Mouse (Mus musculus) myocyte (in vitro differentiated cells): ENCODE data around the gene Acot11. TPM values are rescaled to one million over a fixed set of nuclear protein-coding genes. Genes with fewer than 3 reads are reported as not detected.

Source experiments
- H3K27me3 ChIP-seq: one replicate; pipeline ENCODE4 v1.6.1; 2011; ENCODE audit not compliant: control insufficient read depth, insufficient read depth, insufficient read length
- H3K36me3 ChIP-seq: one replicate; pipeline ENCODE4 v1.6.1; 2011; ENCODE audit not compliant: control insufficient read depth, insufficient read depth
- H3K4me2 ChIP-seq: one replicate; pipeline ENCODE4 v1.6.1; 2011; ENCODE audit warnings: low read depth, control low read depth
- H3K4me3 ChIP-seq: one replicate; pipeline ENCODE4 v1.5.1; 2011; ENCODE audit warnings: mild to moderate bottlenecking, control low read depth, moderate library complexity
- H3K79me2 ChIP-seq: one replicate; pipeline ENCODE4 v1.6.1; 2011; ENCODE audit not compliant: control insufficient read depth, insufficient read depth
- H3ac ChIP-seq: one replicate; pipeline ENCODE4 v1.6.1; 2011; ENCODE audit not compliant: control insufficient read depth, insufficient read length
- CEBPB ChIP-seq: IDR thresholded peaks from 2 replicates; pipeline ENCODE4 v1.6.1; 2011; ENCODE audit warnings: mild to moderate bottlenecking, moderate library complexity; ENCODE audit not compliant: poor library complexity, insufficient read depth, severe bottlenecking
- E2F4 ChIP-seq: IDR thresholded peaks from one replicate; pipeline ENCODE4 v1.6.1; 2011; ENCODE audit warnings: mild to moderate bottlenecking, control low read depth, moderate library complexity; ENCODE audit not compliant: insufficient read depth
- MAX ChIP-seq: IDR thresholded peaks from one replicate; pipeline ENCODE4 v1.6.1; 2011; ENCODE audit warnings: low read depth, mild to moderate bottlenecking, control low read depth
- MYOD1 ChIP-seq, 3 experiments: IDR thresholded peaks; one replicate each; pipeline ENCODE4 v1.6.1; 2011; ENCODE audit warnings: control low read depth in 2 of 3, low read depth in 2 of 3, mild to moderate bottlenecking in 2 of 3, moderate library complexity in 1 of 3; ENCODE audit not compliant: insufficient read length in 2 of 3, control insufficient read depth in 1 of 3
- MYOG ChIP-seq, 3 experiments: IDR thresholded peaks; one replicate each; pipeline ENCODE4 v1.6.1; 2011; ENCODE audit warnings: control low read depth in 2 of 3, low read depth in 2 of 3, mild to moderate bottlenecking in 2 of 3; ENCODE audit not compliant: insufficient read length in 2 of 3, control insufficient read depth in 1 of 3, insufficient read depth in 1 of 3
- POLR2A ChIP-seq: IDR thresholded peaks from one replicate; pipeline ENCODE4 v1.6.1; 2011; ENCODE audit warnings: low read depth, mild to moderate bottlenecking, control low read depth, moderate library complexity; ENCODE audit not compliant: insufficient read length
- REST ChIP-seq: IDR thresholded peaks from one replicate; pipeline ENCODE4 v1.6.1; 2011; ENCODE audit warnings: mild to moderate bottlenecking, control low read depth, moderate library complexity; ENCODE audit not compliant: insufficient read depth, insufficient read length
- SRF ChIP-seq: IDR thresholded peaks from one replicate; pipeline ENCODE4 v1.6.1; 2011; ENCODE audit warnings: low read depth; ENCODE audit not compliant: control insufficient read depth, insufficient read length
- TCF3 ChIP-seq: IDR thresholded peaks from one replicate; pipeline ENCODE4 v1.6.1; 2011; ENCODE audit warnings: low read depth, control low read depth; ENCODE audit not compliant: insufficient read length
- polyA plus RNA-seq: library from polyadenylated mRNA; unstranded; fragments of >200 nt; fragmentation: generic; extraction: Trizol; gene quantifications from one replicate; pipeline ENCODE4 v1.2.1, GENCODE M21; 2012; ENCODE audit warnings: missing spikeins

The Acot11 gene
- polyA plus RNA-seq, 1 experiment, result 1.9 TPM

DNA sequence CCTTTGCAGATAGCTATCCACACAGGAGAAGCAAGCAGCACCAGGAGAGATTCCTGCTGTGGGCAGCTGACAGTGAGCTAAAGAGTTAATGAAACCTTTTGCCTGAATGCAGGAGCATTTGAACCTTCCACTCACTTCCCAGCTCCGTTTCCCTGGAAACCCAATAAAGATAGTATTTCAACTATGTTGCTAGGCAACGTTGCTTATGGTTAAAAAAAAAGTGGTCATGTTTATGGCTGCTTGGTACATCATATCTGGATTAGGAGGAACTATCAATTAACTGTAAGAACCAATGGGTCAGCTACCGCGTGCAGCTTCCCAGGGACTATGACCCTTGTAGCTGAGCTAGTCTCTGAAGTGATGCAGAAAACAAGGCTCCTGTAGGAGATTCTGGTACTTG, 104.0 kb downstream of the Acot11 start:
- H3K36me3 ChIP-seq, result no peaks in the 10 kb centered on the region
- peaks cover 51% of the 10 kb centered on the region for H3K27me3 ChIP-seq
- no peak for TF ChIP-seq MAX
- no peak for TF ChIP-seq MYOG (IDR thresholded peaks at IDR 0.05; ENCODE audit: control insufficient read depth in 1 of 3, insufficient read depth in 1 of 3, insufficient read length in 2 of 3, low read depth in 2 of 3)
- no peak overlapping the region for H3K4me2 ChIP-seq
- no peaks in the 10 kb centered on the region for H3K79me2 ChIP-seq
- no peak overlapping the region for H3K4me3 ChIP-seq
- no peak overlapping the region for H3ac ChIP-seq

DNA sequence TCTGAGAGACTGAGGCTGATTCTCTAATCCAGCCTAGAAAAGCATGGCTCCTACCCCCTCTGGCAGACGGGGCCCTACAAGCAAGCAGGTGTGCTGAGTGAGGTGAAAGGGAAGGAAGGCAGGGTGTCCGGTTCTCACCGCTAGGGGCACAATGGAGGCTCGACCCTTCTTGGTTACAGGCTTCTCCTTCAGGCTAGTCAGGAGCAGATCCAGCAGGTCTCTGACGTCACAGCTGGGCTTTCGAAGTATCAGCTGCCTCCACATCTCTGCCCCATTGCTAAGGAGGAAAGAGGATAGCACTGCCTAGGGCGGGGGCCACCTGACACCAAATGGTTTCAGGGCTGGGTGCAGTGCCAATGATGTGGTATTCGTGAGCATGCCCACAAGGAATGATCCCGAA, 104.8 kb downstream of the Acot11 start:
- TF ChIP-seq SRF, result no peak
- TF ChIP-seq MYOD1 (IDR thresholded peaks at IDR 0.05; ENCODE audit: control insufficient read depth in 1 of 3, insufficient read length in 2 of 3, low read depth in 2 of 3), result no peak
- no peak for TF ChIP-seq TCF3
- no peak for TF ChIP-seq MYOG (IDR thresholded peaks at IDR 0.05; ENCODE audit: control insufficient read depth in 1 of 3, insufficient read depth in 1 of 3, insufficient read length in 2 of 3, low read depth in 2 of 3)
- no peak for TF ChIP-seq CEBPB
- TF ChIP-seq E2F4, result no peak
- no peak for TF ChIP-seq REST
- TF ChIP-seq MAX, result no peak
- TF ChIP-seq POLR2A, result no peak
- Histone ChIP-seq H3K79me2 (no peaks in the 10 kb centered on the region), H3ac (no peak overlapping the region), H3K4me3 (no peak overlapping the region), H3K27me3 (peaks cover 51% of the 10 kb centered on the region), H3K4me2 (no peak overlapping the region), H3K36me3 (no peaks in the 10 kb centered on the region)

Other genes starting within 250 kb of the Acot11 start
- 116 TPM for gene Dhcr24, start 244.0 kb downstream of the Acot11 start, polyA plus RNA-seq
- gene Lexm, start 187.8 kb downstream of the Acot11 start, polyA plus RNA-seq, result not detected
- 0.04 TPM for gene Ttc22, start 182.6 kb downstream of the Acot11 start, polyA plus RNA-seq
- gene Pars2, start 153.9 kb downstream of the Acot11 start, polyA plus RNA-seq, result 4.7 TPM
- 28.2 TPM for gene Ttc4, start 126.1 kb downstream of the Acot11 start, polyA plus RNA-seq
- gene Mroh7, start 74.1 kb downstream of the Acot11 start, polyA plus RNA-seq, result not detected
- not detected for gene Fam151a, start 71.1 kb downstream of the Acot11 start, polyA plus RNA-seq
- 59.4 TPM for gene Ssbp3, start 105.7 kb upstream of the Acot11 start, polyA plus RNA-seq